Mouse (Mus musculus) midbrain, embryonic 15.5 days (tissue): ENCODE data around the gene Ubd. TPM values are rescaled to one million over a fixed set of nuclear protein-coding genes. Genes with fewer than 3 reads are reported as not detected.

ENCODE experiments used
- ATAC-seq: fragments of 200-750 bp; cut with Nextera tagmentation; replicated peaks from 2 replicates; pipeline ENCODE4 v1.8.0; 2017; ENCODE audit warnings: moderate TSS enrichment
- H3K27ac ChIP-seq: fragments of 300-500 bp; sonication (generic); 2 replicates; pipeline ENCODE4 v1.5.1; 2015; ENCODE audit warnings: mild to moderate bottlenecking, inconsistent platforms
- H3K27me3 ChIP-seq: fragments of 300-500 bp; sonication (generic); replicated peaks from 2 replicates; pipeline ENCODE4 v1.6.1; 2015; ENCODE audit warnings: inconsistent platforms
- H3K36me3 ChIP-seq: fragments of 300-500 bp; sonication (generic); replicated peaks from 2 replicates; pipeline ENCODE4 v1.6.1; 2015; ENCODE audit warnings: inconsistent platforms
- H3K4me1 ChIP-seq: fragments of 300-500 bp; sonication (generic); 2 replicates; pipeline ENCODE4 v1.6.1; 2015; ENCODE audit warnings: inconsistent platforms
- H3K4me2 ChIP-seq: fragments of 300-500 bp; sonication (generic); 2 replicates; pipeline ENCODE4 v1.6.1; 2015; ENCODE audit warnings: inconsistent platforms, mild to moderate bottlenecking, moderate library complexity
- H3K4me3 ChIP-seq: fragments of 300-500 bp; sonication (generic); 2 replicates; pipeline ENCODE4 v1.5.1; 2015; ENCODE audit warnings: mild to moderate bottlenecking, inconsistent platforms
- H3K9ac ChIP-seq: fragments of 300-500 bp; sonication (generic); 2 replicates; pipeline ENCODE4 v1.6.1; 2015; ENCODE audit warnings: mild to moderate bottlenecking, inconsistent platforms
- H3K9me3 ChIP-seq: fragments of 300-500 bp; sonication (generic); 2 replicates; pipeline ENCODE4 v1.6.1; 2016; ENCODE audit warnings: inconsistent platforms
- WGBS: fragments of 180-500 bp; shearing (Covaris S2); methylation state at CpG from one replicate; pipeline ENCODE4 v1.1.7; 2015; ENCODE audit warnings: mixed read lengths; 5-methylcytosine and 5-hydroxymethylcytosine counted together
- polyA plus RNA-seq: library from polyadenylated mRNA; unstranded; fragments of >200 nt; fragmentation: Nextera tagmentation; extraction: Ambion mirVana; gene quantifications from 2 replicates; pipeline ENCODE4 v1.2.1, GENCODE M21; 2015

The Ubd gene
- not detected in 2 replicates for polyA plus RNA-seq

GRCm38 (mm10) chr17:37193656-37194055, at the start of gene Ubd:
Ubd (plus strand) TSS chr17:37193892.
- peaks cover 10% of the 10 kb centered on the region; the same call in 1 of the 2 replicates for H3K27me3 ChIP-seq
- no peak within 1 kb of the TSS for H3K4me2 ChIP-seq
- no peak within 1 kb of the TSS for H3K4me3 ChIP-seq
- no peaks in the 10 kb centered on the region for H3K36me3 ChIP-seq
- H3K9ac ChIP-seq = no peak within 1 kb of the TSS
- H3K9me3 ChIP-seq = no peaks in the 10 kb centered on the region
- 90% methylated on average over 2 of the region's 2 CpGs for WGBS
- H3K4me1 ChIP-seq = peaks cover 7% of the 10 kb centered on the region; the same call in 1 of the 2 replicates
- no peak within 1 kb of the TSS for H3K27ac ChIP-seq
- ATAC-seq = no peak

DNA sequence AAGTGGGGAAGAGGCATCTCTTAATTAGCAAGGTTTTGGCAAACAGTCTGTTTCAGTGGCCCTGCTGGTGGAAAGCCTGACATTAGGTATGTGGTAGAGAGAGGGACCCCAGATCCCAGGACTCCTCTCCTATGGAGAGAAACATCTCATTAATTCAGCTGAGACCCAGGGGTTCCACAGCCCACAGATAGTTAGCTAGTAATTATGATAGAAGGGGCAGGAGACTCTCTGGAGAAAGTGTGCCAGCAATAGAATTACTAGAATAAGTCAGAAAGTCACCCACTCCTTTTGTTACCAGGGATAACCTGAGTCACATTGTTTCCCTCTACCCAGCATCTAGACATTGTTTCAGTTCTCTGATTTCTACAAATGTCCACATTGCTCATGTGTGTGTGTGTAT, 32.3 kb upstream of the Ubd start, which contains the start of gene Olfr93:
Gene Olfr93 (minus strand): TSS at position 101 of the 400 bp plus-strand sequence.
- no peaks in the 10 kb centered on the region for H3K36me3 ChIP-seq
- no peak for ATAC-seq
- no peaks in the 10 kb centered on the region for H3K27me3 ChIP-seq
- H3K4me2 ChIP-seq = no peak within 1 kb of the TSS
- no peak within 1 kb of the TSS for H3K9ac ChIP-seq
- no peak within 1 kb of the TSS for H3K27ac ChIP-seq
- no peak within 1 kb of the TSS for H3K4me3 ChIP-seq
- H3K4me1 ChIP-seq = no peaks in the 10 kb centered on the region
- no peaks in the 10 kb centered on the region for H3K9me3 ChIP-seq

GRCm38 (mm10) chr17:37185474-37185873, 8.2 kb upstream of the Ubd start:
- no peaks in the 10 kb centered on the region for H3K36me3 ChIP-seq
- no peaks in the 10 kb centered on the region for H3K27me3 ChIP-seq
- no peak overlapping the region for H3K4me3 ChIP-seq
- no peaks in the 10 kb centered on the region for H3K4me1 ChIP-seq
- no peak overlapping the region for H3K9ac ChIP-seq
- no peak for ATAC-seq
- H3K27ac ChIP-seq = no peak overlapping the region
- no peak overlapping the region for H3K4me2 ChIP-seq
- 60% methylated on average over 6 of the region's 6 CpGs for WGBS
- H3K9me3 ChIP-seq = no peaks in the 10 kb centered on the region

- WGBS = 25% methylated on average over 2 of the region's 2 CpGs
- H3K27ac ChIP-seq = no peak overlapping the region
- H3K27me3 ChIP-seq = no peaks in the 10 kb centered on the region
- no peaks in the 10 kb centered on the region for H3K36me3 ChIP-seq
- H3K9ac ChIP-seq = no peak overlapping the region
- no peaks in the 10 kb centered on the region for H3K4me1 ChIP-seq
- ATAC-seq = 0 out of 2 replicates have a peak, but pooled peaks have one; percentile 50
- H3K4me2 ChIP-seq = no peak overlapping the region
- H3K9me3 ChIP-seq = no peaks in the 10 kb centered on the region
- H3K4me3 ChIP-seq = no peak overlapping the region
Observed at GRCm38 (mm10) chr17:37190711-37191110, 3.0 kb upstream of the Ubd start.

DNA sequence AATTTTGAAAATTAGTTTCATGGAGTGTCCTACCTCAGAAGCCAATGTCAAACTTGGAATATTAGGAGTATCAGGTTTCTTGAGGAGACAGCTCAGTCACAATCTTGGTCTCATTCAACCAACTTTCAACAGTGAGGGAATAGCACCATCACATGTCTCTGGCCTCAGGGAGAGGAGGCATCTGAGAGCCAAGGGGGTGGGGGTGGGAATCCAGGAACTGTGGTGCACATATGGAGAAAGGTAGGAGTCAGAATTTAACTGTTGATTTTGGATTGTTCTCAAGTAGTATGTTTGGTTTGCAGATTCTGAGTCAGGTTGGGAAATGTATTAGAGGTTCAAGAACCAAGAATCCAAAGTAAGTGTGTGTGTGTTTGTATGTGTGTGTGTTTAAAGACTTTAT, 660 bp upstream of the Ubd start:
- no peaks in the 10 kb centered on the region for H3K9me3 ChIP-seq
- H3K36me3 ChIP-seq = no peaks in the 10 kb centered on the region
- no peak overlapping the region for H3K4me3 ChIP-seq
- H3K27me3 ChIP-seq = 0 out of 2 replicates have a peak, but pooled peaks cover 4% of the 10 kb centered on the region
- peaks cover 5% of the 10 kb centered on the region; the same call in 1 of the 2 replicates for H3K4me1 ChIP-seq
- H3K9ac ChIP-seq = no peak overlapping the region
- no peak overlapping the region for H3K4me2 ChIP-seq
- ATAC-seq = no peak
- no peak overlapping the region for H3K27ac ChIP-seq

DNA sequence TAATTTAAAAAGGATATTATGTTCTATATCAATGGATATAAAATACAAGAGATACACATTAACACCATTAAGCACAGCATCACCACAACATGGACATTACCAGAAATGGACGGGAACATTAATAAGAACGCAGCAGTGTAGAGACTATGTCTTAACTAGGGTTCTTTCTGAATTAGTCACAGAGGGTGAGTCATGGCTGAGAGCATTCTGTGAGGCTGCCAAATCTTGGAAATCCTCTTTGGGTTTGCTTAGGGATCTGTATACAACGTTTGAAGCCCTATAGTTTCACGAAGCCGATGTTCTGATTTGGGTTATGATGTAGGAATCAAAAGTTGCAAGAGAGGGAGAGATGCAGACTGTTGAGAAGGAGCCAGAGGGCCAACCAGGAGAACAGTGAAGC, 1.1 kb downstream of the Ubd start:
- Histone ChIP-seq H3K4me3 (no peak overlapping the region), H3K27ac (no peak overlapping the region), H3K36me3 (no peaks in the 10 kb centered on the region), H3K4me2 (no peak overlapping the region), H3K9me3 (no peaks in the 10 kb centered on the region), H3K4me1 (peaks cover 7% of the 10 kb centered on the region; the same call in 1 of the 2 replicates), H3K9ac (no peak overlapping the region), H3K27me3 (peaks cover 12% of the 10 kb centered on the region; the same call in 1 of the 2 replicates)
- WGBS = 90% methylated on average over 5 of the region's 5 CpGs
- ATAC-seq = no peak

- Histone ChIP-seq H3K27ac (peak overlapping the region; percentile 78), H3K27me3 (peaks cover 12% of the 10 kb centered on the region; the same call in 1 of the 2 replicates), H3K36me3 (no peaks in the 10 kb centered on the region), H3K9me3 (no peaks in the 10 kb centered on the region), H3K4me3 (peak overlapping the region; percentile 75), H3K4me1 (peaks cover 7% of the 10 kb centered on the region; the same call in 1 of the 2 replicates), H3K4me2 (peak overlapping the region; percentile 91), H3K9ac (peak overlapping the region; percentile 73)
- under 1% methylated on average over 77 of the region's 77 CpGs for WGBS
- peak; percentile 94 for ATAC-seq
Observed at GRCm38 (mm10) chr17:37196845-37197724, 3.4 kb downstream of the Ubd start.

DNA sequence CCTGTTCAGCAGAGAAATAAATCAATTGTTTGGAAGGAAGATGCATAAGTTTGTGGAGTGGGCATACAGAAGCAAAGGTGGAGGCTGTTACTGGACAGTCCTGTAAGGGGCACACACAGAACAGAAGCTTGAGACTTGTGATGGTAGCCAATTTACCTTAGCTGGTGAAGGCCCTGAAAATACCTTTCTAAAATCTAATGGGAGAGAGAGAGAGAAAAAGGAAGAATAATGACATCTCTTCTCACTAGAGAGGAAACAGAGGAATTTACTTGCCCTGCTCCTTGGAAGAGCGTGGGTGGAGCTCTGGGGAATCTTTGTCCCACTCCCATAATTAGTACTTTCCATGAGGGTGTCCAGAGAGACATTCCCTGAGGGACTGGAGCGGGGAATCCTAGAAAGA, 7.2 kb downstream of the Ubd start, which contains the start of gene Olfr94:
Gene Olfr94 (minus strand): TSS at position 101 of the 400 bp plus-strand sequence.
- 80% methylated on average over 2 of the region's 2 CpGs for WGBS
- no peak within 1 kb of the TSS for H3K9ac ChIP-seq
- H3K4me1 ChIP-seq = peaks cover 7% of the 10 kb centered on the region; the same call in 1 of the 2 replicates
- H3K27me3 ChIP-seq = peaks cover 12% of the 10 kb centered on the region; the same call in 1 of the 2 replicates
- no peaks in the 10 kb centered on the region for H3K9me3 ChIP-seq
- no peak within 1 kb of the TSS for H3K4me3 ChIP-seq
- no peak for ATAC-seq
- H3K27ac ChIP-seq = no peak within 1 kb of the TSS
- no peak within 1 kb of the TSS for H3K4me2 ChIP-seq
- no peaks in the 10 kb centered on the region for H3K36me3 ChIP-seq

- Histone ChIP-seq H3K36me3 (no peaks in the 10 kb centered on the region), H3K27ac (no peak overlapping the region), H3K9me3 (no peaks in the 10 kb centered on the region), H3K4me3 (no peak overlapping the region), H3K27me3 (peaks cover 7% of the 10 kb centered on the region; the same call in 1 of the 2 replicates), H3K4me1 (no peaks in the 10 kb centered on the region), H3K9ac (no peak overlapping the region), H3K4me2 (no peak overlapping the region)
- peak; percentile 91 for ATAC-seq
- WGBS = 2% methylated on average over 4 of the region's 4 CpGs
Observed at GRCm38 (mm10) chr17:37203206-37203916, 9.7 kb downstream of the Ubd start.

DNA sequence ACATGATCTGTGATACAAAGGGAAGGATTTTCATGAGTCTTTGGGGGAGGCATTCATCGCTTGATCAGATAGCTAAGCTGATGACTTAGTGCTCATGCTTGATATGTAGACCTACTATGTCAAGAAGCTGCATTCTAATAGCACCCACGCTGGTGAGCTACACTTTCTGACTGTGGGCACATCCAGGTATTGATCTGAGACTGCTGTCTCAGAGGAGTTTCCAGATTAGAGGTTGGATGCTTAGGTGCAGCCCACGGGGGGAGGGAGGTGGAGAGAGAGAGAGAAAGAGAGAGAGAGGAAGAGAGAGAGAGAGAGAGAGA, 10.2 kb downstream of the Ubd start:
- Histone ChIP-seq H3K27ac (no peak overlapping the region), H3K27me3 (0 out of 2 replicates have a peak, but pooled peaks cover 2% of the 10 kb centered on the region), H3K4me2 (no peak overlapping the region), H3K4me1 (no peaks in the 10 kb centered on the region), H3K4me3 (no peak overlapping the region), H3K9me3 (no peaks in the 10 kb centered on the region), H3K9ac (no peak overlapping the region), H3K36me3 (no peaks in the 10 kb centered on the region)
- WGBS = 23% methylated on average over 3 of the region's 3 CpGs
- peak; percentile 75 for ATAC-seq

- 17% methylated on average over 40 of the region's 40 CpGs for WGBS
- H3K27me3 ChIP-seq = 0 out of 2 replicates have a peak, but pooled peaks cover 4% of the 10 kb centered on the region
Observed at GRCm38 (mm10) chr17:37210884-37211768, 17.4 kb downstream of the Ubd start.

More at GRCm38 (mm10) chr17:37210884-37211768, 17.4 kb downstream of the Ubd start:
- no peak overlapping the region for H3K27ac ChIP-seq
- H3K4me2 ChIP-seq = peak overlapping the region; percentile 69
- H3K36me3 ChIP-seq = no peaks in the 10 kb centered on the region
- H3K9me3 ChIP-seq = no peaks in the 10 kb centered on the region
- H3K4me3 ChIP-seq = peak overlapping the region; percentile 42
- peak; percentile 90 for ATAC-seq
- no peaks in the 10 kb centered on the region for H3K4me1 ChIP-seq
- H3K9ac ChIP-seq = peak overlapping the region; percentile 56
